Mouse (Mus musculus): ENCODE measurements at regions not wholly inside any gene's neighbourhood (a gene's known extent, or its start where the extent isn't known, plus 50 kb on each side); places are given as distances from the start of the nearest gene placed in this dataset.

DNA sequence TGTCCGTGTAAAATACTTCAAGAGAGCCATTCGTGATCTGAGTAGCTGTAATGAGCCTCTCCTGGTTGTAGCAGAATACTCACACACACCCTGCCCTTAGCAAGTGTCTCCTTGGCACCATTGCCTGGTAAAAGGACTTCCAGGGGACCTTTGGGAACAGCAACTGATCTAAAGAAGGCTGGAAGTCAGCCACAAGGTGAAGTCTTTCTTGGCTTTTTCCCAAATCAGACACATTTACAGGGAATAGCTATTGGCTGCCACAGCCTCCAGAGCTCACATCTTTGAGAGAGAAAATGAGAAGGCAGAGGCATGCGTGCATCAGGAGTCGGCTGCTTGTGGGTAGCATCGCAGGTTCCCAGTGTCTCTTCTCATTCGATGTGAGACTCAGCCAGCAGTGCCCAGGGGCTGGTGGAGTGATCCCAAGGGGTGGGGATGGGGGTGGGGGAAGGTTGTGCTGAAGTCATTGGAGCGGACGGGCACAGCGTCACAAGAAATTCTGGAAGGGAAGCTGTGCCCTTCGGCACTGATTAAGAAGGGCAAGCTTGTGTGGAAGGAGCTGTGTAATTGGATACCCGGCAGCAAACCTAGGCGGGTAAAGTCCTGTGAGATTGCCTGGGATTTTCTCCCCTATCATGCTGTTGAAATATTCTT lies 128.3 kb downstream of the Pten start:
- TF ChIP-seq CTCF (IDR thresholded peaks at IDR 0.05; ENCODE audit: extremely low read depth, insufficient read depth, low read length) (no peak), POLR2A (IDR thresholded peaks at IDR 0.05; ENCODE audit: extremely low read depth, insufficient read depth, low read length) (no peak)
